Mouse (Mus musculus) monocyte, adult 5-6 weeks (primary cell): ENCODE results near the gene 2310009B15Rik. TPM values are rescaled to one million over a fixed set of nuclear protein-coding genes. Genes with fewer than 3 reads are reported as not detected.

Experiments
- total RNA-seq: library from RNA; stranded (forward); fragments of 200-1000, 200-491, 200-594 nt; gene quantifications from 3 replicates; pipeline ENCODE4 v1.2.3, GENCODE M21; 2017

The 2310009B15Rik gene
- total RNA-seq, 1 experiment from 2014 or later, result 6.2 TPM

Other genes starting within 250 kb of the 2310009B15Rik start
- 69.0 to 84.0 TPM (median 79.0 TPM) in 3 replicates for gene Nek7, start 236.7 kb downstream of the 2310009B15Rik start, total RNA-seq
- not detected in 3 replicates for gene Lhx9, start 8.3 kb downstream of the 2310009B15Rik start, total RNA-seq
- 37.3 to 60.9 TPM (median 40.9 TPM) in 3 replicates for gene Dennd1b, start 106.6 kb upstream of the 2310009B15Rik start, total RNA-seq